Mouse (Mus musculus) erythroblast, embryonic 14.5 days (primary cell): Measurements from ENCODE around the gene Gm20604.

Source experiments
- GATA1 ChIP-seq: IDR thresholded peaks from 2 replicates; pipeline ENCODE4 v1.6.1; 2012; ENCODE audit warnings: low read length, inconsistent platforms, mixed read lengths
- TAL1 ChIP-seq: IDR thresholded peaks from 3 replicates; pipeline ENCODE4 v1.6.1; 2012; ENCODE audit warnings: low read length, inconsistent platforms, mixed read lengths

- no peak for TF ChIP-seq GATA1
- no peak for TF ChIP-seq TAL1
These were observed 61.7 kb downstream of the Gm20604 start for GRCm38 (mm10) chr12:102696635-102697354.
